Mouse (Mus musculus) liver, embryonic 14.5 days (tissue): ENCODE measurements at regions not wholly inside any gene's neighbourhood (a gene's known extent, or its start where the extent isn't known, plus 50 kb on each side); places are given as distances from the start of the nearest gene placed in this dataset.

Experiments used
- CTCF ChIP-seq: IDR thresholded peaks from 2 replicates; pipeline ENCODE4 v1.5.1; 2016; ENCODE audit warnings: antibody characterized with exemption, low read depth, control low read depth
- EP300 ChIP-seq: IDR thresholded peaks from 2 replicates; pipeline ENCODE4 v1.6.1; 2016; ENCODE audit warnings: antibody characterized with exemption, low read depth

DNA sequence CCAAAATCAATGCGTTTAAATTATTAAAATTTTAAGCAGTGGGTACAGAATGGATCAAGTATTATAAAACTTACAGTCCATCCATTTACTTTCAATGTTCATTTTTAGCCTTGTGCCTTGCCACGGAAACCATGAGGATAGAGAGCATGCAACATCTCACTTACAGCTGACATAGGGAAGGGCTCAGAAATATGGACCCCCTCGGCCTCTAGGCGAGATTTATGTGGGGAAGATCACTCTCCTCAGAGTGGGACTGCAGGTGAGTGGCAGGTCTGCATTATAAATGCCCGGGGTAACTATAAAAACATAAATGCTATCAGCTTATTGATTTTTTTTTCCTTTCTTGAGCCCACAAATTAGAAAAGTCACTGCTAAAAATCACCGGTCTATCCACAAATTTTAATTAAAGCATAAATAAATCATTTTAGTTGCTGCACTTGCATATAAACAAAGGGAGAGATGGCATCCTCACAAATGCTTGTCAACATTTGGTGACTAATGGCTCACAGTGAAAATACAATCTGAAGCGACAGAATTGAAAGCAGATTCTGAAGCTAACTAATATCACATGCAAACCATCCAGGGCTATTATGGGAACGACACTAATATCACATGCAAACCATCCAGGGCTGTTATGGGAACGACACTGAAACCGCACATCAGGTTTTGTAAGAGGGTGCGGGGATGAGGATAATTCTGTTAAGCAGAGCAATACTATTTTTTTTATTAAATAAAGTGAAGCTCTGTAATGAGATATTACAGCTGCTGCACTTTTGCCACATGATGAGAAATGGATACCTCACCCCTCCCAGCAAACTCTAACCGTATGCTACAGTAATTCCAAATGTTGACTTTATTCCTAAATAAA, 201.7 kb downstream of the Tm2d1 start:
- TF ChIP-seq CTCF (no peak), EP300 (no peak)
